Mouse (Mus musculus) heart, adult 18-20 months (tissue): ENCODE measurements around the gene Abca5. TPM values are rescaled to one million over a fixed set of nuclear protein-coding genes. Genes with fewer than 3 reads are reported as not detected.

Source experiments
- total RNA-seq, 2 experiments: library from RNA; stranded (reverse); gene quantifications; 2 replicates each; pipeline ENCODE4 v1.2.3; 2021

The Abca5 gene
- total RNA-seq, 2 experiments from 2014 or later = 7.2 to 9.7 TPM

Other genes with a start within 250 kb of the Abca5 start
- 10 to 100 TPM; 35.0 to 36.4 TPM for gene Abca8a, start 241.7 kb downstream of the Abca5 start, total RNA-seq
- gene Abca9, start 169.5 kb downstream of the Abca5 start, total RNA-seq = 10 to 100 TPM; 10.6 to 12.3 TPM
- gene Abca6, start 85.9 kb downstream of the Abca5 start, total RNA-seq = 1 to 10 TPM; 4.1 to 4.2 TPM
- 1 to 10 TPM; 4.2 to 5.8 TPM for gene Map2k6, start 61.4 kb upstream of the Abca5 start, total RNA-seq